Mouse (Mus musculus) monocyte, adult 5-6 weeks (primary cell): ENCODE measurements around the gene Vac14. TPM values are rescaled to one million over a fixed set of nuclear protein-coding genes. Genes with fewer than 3 reads are reported as not detected.

ENCODE experiments used
- ATAC-seq: fragments of 153-309, 156-312 bp; replicated peaks from 2 replicates; pipeline ENCODE4 v1.8.0; 2017; ENCODE audit warnings: mild to moderate bottlenecking; ENCODE audit not compliant: low TSS enrichment, insufficient number of reproducible peaks, severe bottlenecking, poor library complexity, low FRiP score
- total RNA-seq: library from RNA; stranded (forward); fragments of 200-1000, 200-491, 200-594 nt; gene quantifications from 3 replicates; pipeline ENCODE4 v1.2.3, GENCODE M21; 2017

The Vac14 gene
- total RNA-seq, 1 experiment from 2014 or later: 19.3 TPM

GRCm38 (mm10) chr8:110761185-110761584, 142.8 kb downstream of the Vac14 start:
- ATAC-seq: no peak

- ATAC-seq: no peak
These were observed 143.6 kb downstream of the Vac14 start for GRCm38 (mm10) chr8:110761988-110762387.

GRCm38 (mm10) chr8:110764671-110765070, 146.3 kb downstream of the Vac14 start:
- ATAC-seq: no peak

- ATAC-seq: no peak
These were observed 148.9 kb downstream of the Vac14 start for GRCm38 (mm10) chr8:110767261-110767660.

Other genes starting within 250 kb of the Vac14 start
- gene Mtss1l, start 102.9 kb downstream of the Vac14 start, total RNA-seq: 0.32 to 1.2 TPM (median 1.1 TPM) in 3 replicates
- gene Il34, start 187.3 kb downstream of the Vac14 start, total RNA-seq: not detected in 3 replicates
- 31.6 to 42.9 TPM (median 40.7 TPM) in 3 replicates for gene Cog4, start 228.0 kb downstream of the Vac14 start, total RNA-seq
- 79.7 to 124 TPM (median 114 TPM) in 3 replicates for gene Sf3b3, start 228.2 kb downstream of the Vac14 start, total RNA-seq